Mouse (Mus musculus) forebrain, embryonic 14.5 days (tissue): ENCODE data around the gene Syde2. TPM values are rescaled to one million over a fixed set of nuclear protein-coding genes. Genes with fewer than 3 reads are reported as not detected.

ENCODE experiments used
- polyA plus RNA-seq: library from polyadenylated mRNA; unstranded; fragments of >200 nt; fragmentation: Nextera tagmentation; extraction: Ambion mirVana; gene quantifications from 2 replicates; pipeline ENCODE4 v1.2.1, GENCODE M21; 2014

Gene Syde2
- polyA plus RNA-seq, 1 experiment from 2014 or later = 0.67 TPM

Other genes starting within 250 kb of the Syde2 start
- gene Ddah1, start 229.2 kb upstream of the Syde2 start, polyA plus RNA-seq = 129 and 147 TPM in 2 replicates
- gene Bcl10, start 65.1 kb upstream of the Syde2 start, polyA plus RNA-seq = 41.7 and 50.4 TPM in 2 replicates
- 76.4 and 83.3 TPM in 2 replicates for gene 2410004B18Rik, start 49.9 kb upstream of the Syde2 start, polyA plus RNA-seq
- gene Wdr63, start 120.3 kb downstream of the Syde2 start, polyA plus RNA-seq = 1.5 and 2.1 TPM in 2 replicates
- 0.40 and 0.46 TPM in 2 replicates for gene Mcoln3, start 129.6 kb downstream of the Syde2 start, polyA plus RNA-seq
- 0.56 TPM in 1 of 2 replicates, not detected in the other for gene Mcoln2, start 162.0 kb downstream of the Syde2 start, polyA plus RNA-seq
- gene Lpar3, start 233.1 kb downstream of the Syde2 start, polyA plus RNA-seq = 0.13 and 0.20 TPM in 2 replicates